Mouse (Mus musculus): ENCODE data around the gene Il18r1.
A peak's percentile ranks its signal among the peaks of the same experiment; 100 is the strongest.

Il18r1 gene

GRCm38 (mm10) chr1:40499708-40500107 lies 34.4 kb downstream of the Il18r1 start:
- no peak for DNase-seq

GRCm38 (mm10) chr1:40501126-40501525 lies 35.8 kb downstream of the Il18r1 start:
- no peak for DNase-seq

- DNase-seq = no peak
These were observed 36.4 kb downstream of the Il18r1 start for GRCm38 (mm10) chr1:40501546-40502398.

- DNase-seq = no peak
These were observed 39.2 kb downstream of the Il18r1 start for GRCm38 (mm10) chr1:40504548-40504947.

- peak; percentile 4 for DNase-seq
These were observed 49.7 kb downstream of the Il18r1 start, which contains the start of gene Il18rap for GRCm38 (mm10) chr1:40514851-40515585. Il18rap (plus strand) TSS chr1:40515362.

GRCm38 (mm10) chr1:40516364-40516763 lies 51.0 kb downstream of the Il18r1 start:
- DNase-seq = no peak

GRCm38 (mm10) chr1:40522918-40523317 lies 57.6 kb downstream of the Il18r1 start:
- DNase-seq = no peak

- DNase-seq = no peak
These were observed 58.8 kb downstream of the Il18r1 start for GRCm38 (mm10) chr1:40523971-40524722.

GRCm38 (mm10) chr1:40529287-40529686 lies 63.9 kb downstream of the Il18r1 start:
- DNase-seq = no peak

- DNase-seq = no peak
These were observed 72.2 kb downstream of the Il18r1 start for GRCm38 (mm10) chr1:40537577-40537976.

- DNase-seq = peak; percentile 83
These were observed 79.3 kb downstream of the Il18r1 start for GRCm38 (mm10) chr1:40544650-40545049.

GRCm38 (mm10) chr1:40546645-40547044 lies 81.3 kb downstream of the Il18r1 start:
- no peak for DNase-seq

GRCm38 (mm10) chr1:40547064-40547572 lies 81.8 kb downstream of the Il18r1 start:
- DNase-seq = no peak

GRCm38 (mm10) chr1:40547762-40548161 lies 82.4 kb downstream of the Il18r1 start:
- DNase-seq = peak; percentile 8
